Mouse (Mus musculus) ovary, adult 18-20 months (tissue): Measurements from ENCODE around the gene Frrs1l.

Experiments
- DNase-seq: peaks from one replicate; pipeline ENCODE4 v3.0.0; 2022; ENCODE audit warnings: low spot score, mixed read lengths

Frrs1l gene

DNA sequence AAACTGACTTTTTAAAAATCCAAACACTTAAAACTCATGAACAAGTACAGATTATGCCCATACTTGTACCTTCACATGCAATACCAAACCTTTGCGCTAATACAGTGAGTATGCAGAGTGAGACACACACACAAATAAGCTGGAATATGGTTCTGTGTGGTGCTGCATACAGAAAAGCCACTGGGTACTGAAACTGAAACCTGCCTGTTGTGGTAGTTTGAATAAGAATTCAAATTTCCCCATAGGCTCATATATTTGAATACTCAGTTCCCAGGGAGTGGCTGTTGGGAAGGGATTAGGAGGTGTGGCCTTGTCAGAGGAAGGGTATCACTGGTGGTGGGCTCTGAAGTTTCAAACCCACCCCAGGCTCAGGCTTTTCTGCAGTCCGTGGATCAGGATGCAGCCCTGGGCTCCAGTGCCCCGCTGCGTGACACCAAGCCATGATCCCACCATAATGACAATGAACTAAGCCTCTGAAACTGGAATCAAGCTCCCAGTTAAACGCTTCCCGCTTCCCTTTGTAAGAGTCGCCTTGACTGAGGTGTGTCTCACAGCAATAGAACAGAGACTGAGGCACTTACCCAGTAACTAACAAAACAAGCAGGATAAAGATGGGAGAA, 77.7 kb downstream of the Frrs1l start:
- DNase-seq: no peak

DNA sequence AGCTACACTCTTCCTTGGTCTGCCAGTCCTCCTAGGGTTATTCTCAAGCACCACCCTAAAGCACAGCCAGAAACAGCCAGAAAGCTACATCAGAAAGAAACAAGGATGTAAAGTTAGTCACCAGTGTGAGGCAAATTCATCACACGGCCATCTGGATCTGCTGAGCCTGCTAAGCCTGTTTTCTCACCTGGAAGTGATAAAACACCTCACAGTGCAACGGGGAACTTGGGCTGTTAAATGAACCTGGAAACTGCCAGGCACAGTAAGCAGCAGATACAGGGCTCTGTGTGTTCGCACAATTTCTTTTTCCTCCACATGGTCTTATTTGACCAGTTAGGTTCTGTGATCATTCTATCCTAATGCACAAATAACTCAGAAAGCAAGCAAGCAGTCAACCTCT, 80.6 kb downstream of the Frrs1l start:
- no peak for DNase-seq

DNA sequence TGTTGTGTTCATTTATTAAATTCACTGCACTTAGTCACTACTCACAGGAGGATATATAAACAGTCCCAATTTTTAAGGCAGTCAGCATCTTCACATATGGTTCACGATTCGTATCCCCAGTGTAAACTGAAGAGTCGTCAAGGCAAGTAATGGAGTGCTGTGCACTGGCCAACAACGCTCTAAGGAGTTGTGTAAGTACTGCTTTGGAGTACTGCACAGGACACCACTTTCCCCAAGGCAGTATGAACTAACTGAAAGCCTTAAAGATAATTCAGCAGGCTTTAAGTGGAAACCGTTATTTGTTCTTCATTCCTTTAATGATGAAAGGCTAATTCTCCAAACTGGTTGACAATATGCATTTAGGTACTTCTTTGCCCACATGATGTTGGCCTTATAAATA, 82.5 kb downstream of the Frrs1l start:
- DNase-seq: no peak
